Mouse (Mus musculus): ENCODE measurements at regions not wholly inside any gene's neighbourhood (a gene's known extent, or its start where the extent isn't known, plus 50 kb on each side); places are given as distances from the start of the nearest gene placed in this dataset.

DNA sequence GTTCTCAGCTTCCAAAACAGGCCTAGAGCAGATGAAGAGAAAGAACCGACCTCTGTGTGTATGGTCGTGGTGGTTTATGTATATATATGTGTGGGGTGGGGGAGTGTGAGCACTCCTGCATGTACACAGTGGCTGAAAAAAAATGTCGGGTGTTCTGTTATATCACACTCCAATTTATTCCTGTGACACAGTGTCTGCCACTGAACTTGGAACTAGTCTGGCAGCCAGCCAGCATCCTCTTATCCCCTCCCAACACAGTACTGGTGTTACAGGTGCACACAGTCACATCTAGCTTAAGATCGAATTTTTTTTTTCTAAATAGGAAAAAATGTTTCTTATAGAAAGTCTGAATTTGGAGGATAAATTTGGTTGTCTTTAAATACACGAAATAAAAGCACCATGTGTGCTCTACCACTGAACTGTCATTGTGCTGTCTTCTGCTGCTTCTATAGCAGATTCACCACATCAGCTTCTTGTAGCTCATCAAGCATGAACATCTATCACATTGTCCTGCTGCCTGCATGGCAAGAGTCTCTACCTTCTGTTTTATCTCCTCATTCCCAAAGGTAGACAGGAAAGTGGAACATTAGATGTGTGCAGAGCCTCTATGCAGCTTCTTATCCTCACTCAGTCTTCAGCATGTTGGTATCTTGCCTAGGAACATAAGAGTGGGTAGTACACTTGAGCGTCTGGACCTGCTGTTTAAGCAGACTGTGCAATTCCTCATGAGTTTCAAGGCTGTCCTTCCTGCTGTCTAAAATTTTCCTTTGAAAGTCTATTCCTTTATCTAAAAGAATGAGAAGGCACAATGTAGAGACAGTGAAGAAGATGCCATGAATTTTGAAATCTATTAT, 185.2 kb downstream of the Car2 start:
- H3K4me1 ChIP-seq (ENCODE audit: insufficient read depth), result no peaks in the 10 kb centered on the region
- no peaks in the 10 kb centered on the region for H3K9me3 ChIP-seq (ENCODE audit: low read length)
- no peak overlapping the region for H3K4me2 ChIP-seq (ENCODE audit: low read depth, low read length)
- no peak for DNase-seq
- TF ChIP-seq EP300 (IDR thresholded peaks at IDR 0.05; ENCODE audit: low read depth), result no peak
- no peak for TF ChIP-seq CTCF (IDR thresholded peaks at IDR 0.05; ENCODE audit: low read depth)
- WGBS (ENCODE audit: insufficient replicate concordance), result 65% methylated on average over 6 of the region's 6 CpGs
- H3K9ac ChIP-seq (replicated peaks), result no peak overlapping the region
- H3K36me3 ChIP-seq (replicated peaks; ENCODE audit: insufficient read depth, low read length), result no peaks in the 10 kb centered on the region
- ATAC-seq, result no peak
- H3K27ac ChIP-seq (ENCODE audit: low read depth), result no peak overlapping the region
- H3K4me3 ChIP-seq (ENCODE audit: low read depth, low read length), result no peak overlapping the region
- no peaks in the 10 kb centered on the region for H3K27me3 ChIP-seq (ENCODE audit: insufficient read depth, low read length)

DNA sequence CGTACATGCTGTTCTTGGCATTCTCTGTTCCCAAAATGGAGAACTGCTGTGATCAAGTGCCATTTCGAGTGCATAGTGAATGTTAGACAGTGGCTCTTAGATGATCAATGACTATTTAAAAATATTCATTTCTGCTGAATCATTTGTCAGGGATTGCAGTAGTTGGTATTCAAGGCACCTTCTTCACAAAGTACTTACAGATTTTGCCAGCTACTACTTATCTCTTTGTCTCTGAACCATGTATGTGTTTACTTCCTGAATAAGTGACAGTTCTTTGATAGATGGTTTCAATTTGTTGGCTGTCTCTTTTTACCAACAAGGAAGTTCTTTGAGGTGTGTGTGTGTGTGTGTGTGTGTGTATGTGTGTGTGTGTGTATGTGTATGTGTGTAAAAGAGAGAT, 187.3 kb downstream of the Car2 start:
- Histone ChIP-seq H3K27ac (ENCODE audit: low read depth) (no peak overlapping the region), H3K9me3 (ENCODE audit: low read length) (no peaks in the 10 kb centered on the region), H3K27me3 (ENCODE audit: insufficient read depth, low read length) (no peaks in the 10 kb centered on the region), H3K36me3 (replicated peaks; ENCODE audit: insufficient read depth, low read length) (no peaks in the 10 kb centered on the region), H3K4me2 (ENCODE audit: low read depth, low read length) (no peak overlapping the region), H3K4me3 (ENCODE audit: low read depth, low read length) (no peak overlapping the region), H3K4me1 (ENCODE audit: insufficient read depth) (no peaks in the 10 kb centered on the region), H3K9ac (replicated peaks) (no peak overlapping the region)
- WGBS (ENCODE audit: insufficient replicate concordance), result 57% methylated on average over 2 of the region's 2 CpGs
- TF ChIP-seq CTCF (IDR thresholded peaks at IDR 0.05; ENCODE audit: low read depth), result no peak
- TF ChIP-seq EP300 (IDR thresholded peaks at IDR 0.05; ENCODE audit: low read depth), result no peak
- ATAC-seq, result no peak
- DNase-seq, result no peak

DNA sequence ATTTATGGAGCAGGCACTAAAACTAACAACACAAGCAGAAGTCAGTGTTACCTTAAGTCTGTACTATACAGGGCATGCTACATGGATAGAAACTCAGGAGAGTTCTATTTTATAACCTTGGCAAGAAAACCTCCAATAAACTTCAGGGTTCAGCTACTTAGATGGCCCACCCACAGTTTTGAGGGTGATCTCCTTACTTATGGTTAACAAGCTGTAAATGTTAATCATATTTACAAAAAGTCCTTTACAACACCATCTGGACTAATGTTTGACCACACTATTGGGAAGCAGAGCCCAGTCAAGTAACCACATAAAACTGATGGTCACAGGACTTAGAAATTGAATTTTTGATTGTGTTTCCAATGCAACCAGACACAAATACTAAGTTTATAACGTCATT, 187.8 kb downstream of the Car2 start:
- TF ChIP-seq CTCF (IDR thresholded peaks at IDR 0.05; ENCODE audit: low read depth), result no peak
- Histone ChIP-seq H3K9me3 (ENCODE audit: low read length) (no peaks in the 10 kb centered on the region), H3K36me3 (replicated peaks; ENCODE audit: insufficient read depth, low read length) (no peaks in the 10 kb centered on the region), H3K9ac (replicated peaks) (no peak overlapping the region), H3K27ac (ENCODE audit: low read depth) (no peak overlapping the region), H3K4me2 (ENCODE audit: low read depth, low read length) (no peak overlapping the region), H3K4me1 (ENCODE audit: insufficient read depth) (no peaks in the 10 kb centered on the region), H3K4me3 (ENCODE audit: low read depth, low read length) (no peak overlapping the region), H3K27me3 (ENCODE audit: insufficient read depth, low read length) (no peaks in the 10 kb centered on the region)
- DNase-seq (no peak), ATAC-seq (no peak)
- WGBS (ENCODE audit: insufficient replicate concordance), result 49% methylated on average over 1 of the region's 1 CpGs

DNA sequence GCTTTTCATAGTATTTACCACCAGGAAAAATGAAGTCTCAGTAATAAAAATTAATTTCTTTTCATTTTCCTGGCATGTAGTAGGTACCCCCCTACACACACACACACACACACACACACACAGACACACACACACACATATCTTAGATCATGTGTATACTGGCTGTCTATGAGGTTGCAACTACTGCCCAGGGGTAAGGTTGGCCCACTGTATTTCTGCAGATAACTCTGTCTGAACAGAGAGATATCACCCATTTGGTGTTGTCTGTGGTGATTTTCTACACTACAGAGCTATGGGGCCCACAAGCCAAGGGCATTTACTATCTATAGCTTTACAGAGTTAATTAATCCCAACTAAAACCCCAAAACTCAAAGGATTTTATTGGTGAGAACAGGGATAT, 188.9 kb downstream of the Car2 start:
- no peaks in the 10 kb centered on the region for H3K27me3 ChIP-seq (ENCODE audit: insufficient read depth, low read length)
- H3K4me2 ChIP-seq (ENCODE audit: low read depth, low read length), result no peak overlapping the region
- H3K9ac ChIP-seq (replicated peaks), result no peak overlapping the region
- H3K27ac ChIP-seq (ENCODE audit: low read depth), result no peak overlapping the region
- no peak overlapping the region for H3K4me3 ChIP-seq (ENCODE audit: low read depth, low read length)
- TF ChIP-seq EP300 (IDR thresholded peaks at IDR 0.05; ENCODE audit: low read depth) (no peak), CTCF (IDR thresholded peaks at IDR 0.05; ENCODE audit: low read depth) (no peak)
- ATAC-seq, result no peak
- H3K4me1 ChIP-seq (ENCODE audit: insufficient read depth), result no peaks in the 10 kb centered on the region
- no peaks in the 10 kb centered on the region for H3K9me3 ChIP-seq (ENCODE audit: low read length)
- no peak for DNase-seq
- no peaks in the 10 kb centered on the region for H3K36me3 ChIP-seq (replicated peaks; ENCODE audit: insufficient read depth, low read length)

DNA sequence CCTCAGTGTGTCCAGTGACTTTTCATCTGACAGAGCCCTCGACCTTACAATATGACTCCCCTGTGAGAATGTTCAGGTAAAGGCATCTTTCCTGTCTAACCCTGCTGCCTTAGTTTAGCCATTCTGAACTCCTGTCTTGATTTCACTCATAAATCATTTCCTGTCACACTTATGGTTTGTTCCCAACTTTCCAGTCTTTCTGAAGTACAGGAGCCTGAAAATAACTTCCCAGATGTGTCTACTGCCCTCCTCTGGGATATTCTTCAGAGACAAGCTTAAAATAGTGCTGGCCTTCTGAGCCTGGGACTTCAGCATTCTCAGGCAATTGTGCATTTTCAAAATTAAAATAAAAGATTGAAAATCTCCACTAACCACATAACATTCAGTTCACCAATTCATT, 204.1 kb downstream of the Car2 start:
- Histone ChIP-seq H3K4me1 (ENCODE audit: insufficient read depth) (no peaks in the 10 kb centered on the region), H3K9me3 (ENCODE audit: low read length) (no peaks in the 10 kb centered on the region), H3K4me2 (ENCODE audit: low read depth, low read length) (no peak overlapping the region), H3K9ac (replicated peaks) (no peak overlapping the region), H3K27ac (ENCODE audit: low read depth) (no peak overlapping the region), H3K4me3 (ENCODE audit: low read depth, low read length) (no peak overlapping the region), H3K27me3 (ENCODE audit: insufficient read depth, low read length) (no peaks in the 10 kb centered on the region), H3K36me3 (replicated peaks; ENCODE audit: insufficient read depth, low read length) (no peaks in the 10 kb centered on the region)
- no peak for DNase-seq
- TF ChIP-seq EP300 (IDR thresholded peaks at IDR 0.05; ENCODE audit: low read depth) (no peak), CTCF (IDR thresholded peaks at IDR 0.05; ENCODE audit: low read depth) (peak; percentile 20; the same call in 1 of the 2 replicates)
- no peak for ATAC-seq
- 52% methylated on average over 1 of the region's 1 CpGs for WGBS (ENCODE audit: insufficient replicate concordance)

DNA sequence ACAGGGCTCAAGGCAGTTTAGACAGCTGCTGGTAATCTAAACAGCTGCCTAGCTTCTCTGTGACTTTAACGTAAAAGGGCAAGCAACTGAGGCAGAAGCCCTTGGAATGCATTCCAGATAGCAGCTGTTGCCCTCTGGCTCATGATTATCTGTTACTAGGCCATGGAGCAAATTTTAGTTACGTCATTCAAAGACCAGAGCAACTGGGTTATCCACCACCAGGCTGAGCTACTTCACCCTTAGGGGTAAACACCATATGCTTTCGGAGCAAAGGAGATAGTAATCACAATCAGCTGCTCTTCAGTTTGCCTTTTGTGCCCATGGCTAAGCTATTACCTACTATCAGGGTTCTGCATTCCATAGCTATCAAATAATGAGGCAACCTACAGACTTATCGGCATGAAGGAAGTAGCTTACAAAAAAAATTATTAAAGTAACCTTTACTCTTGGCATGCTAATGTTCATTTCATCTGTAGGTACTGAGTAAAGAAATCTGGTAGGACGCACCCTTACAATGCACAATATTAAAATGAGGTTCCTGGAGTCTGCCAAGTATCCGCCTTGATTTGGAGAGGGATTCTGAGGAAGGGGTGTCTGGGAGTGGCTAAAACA, 212.2 kb downstream of the Car2 start:
- no peak for DNase-seq
- Histone ChIP-seq H3K27me3 (ENCODE audit: insufficient read depth, low read length) (no peaks in the 10 kb centered on the region), H3K36me3 (replicated peaks; ENCODE audit: insufficient read depth, low read length) (no peaks in the 10 kb centered on the region), H3K4me1 (ENCODE audit: insufficient read depth) (no peaks in the 10 kb centered on the region), H3K27ac (ENCODE audit: low read depth) (no peak overlapping the region), H3K9me3 (ENCODE audit: low read length) (no peaks in the 10 kb centered on the region), H3K4me3 (ENCODE audit: low read depth, low read length) (no peak overlapping the region), H3K4me2 (ENCODE audit: low read depth, low read length) (no peak overlapping the region), H3K9ac (replicated peaks) (no peak overlapping the region)
- no peak for TF ChIP-seq EP300 (IDR thresholded peaks at IDR 0.05; ENCODE audit: low read depth)
- no peak for TF ChIP-seq CTCF (IDR thresholded peaks at IDR 0.05; ENCODE audit: low read depth)
- ATAC-seq, result no peak
- WGBS (ENCODE audit: insufficient replicate concordance), result 71% methylated on average over 6 of the region's 6 CpGs
